Mouse (Mus musculus): Measurements from ENCODE around the gene Jup.

Gene Jup

GRCm38 (mm10) chr11:100408076-100408834, 10.7 kb upstream of the Jup start:
- peak; percentile 44 to 50 for DNase-seq (ENCODE audit: low spot score in 2 of 2)

- DNase-seq (ENCODE audit: low spot score in 2 of 2), result no peak
Observed at GRCm38 (mm10) chr11:100406995-100407705, 9.6 kb upstream of the Jup start.

- DNase-seq (ENCODE audit: low spot score in 2 of 2), result no peak
Observed at GRCm38 (mm10) chr11:100406273-100406672, 8.7 kb upstream of the Jup start.

- DNase-seq (ENCODE audit: low spot score in 2 of 2), result no peak
Observed at GRCm38 (mm10) chr11:100404456-100405074, 7.0 kb upstream of the Jup start.

GRCm38 (mm10) chr11:100403445-100404134, 6.0 kb upstream of the Jup start:
- DNase-seq (ENCODE audit: low spot score in 2 of 2), result no peak

GRCm38 (mm10) chr11:100402682-100403081, 5.1 kb upstream of the Jup start:
- no peak for DNase-seq (ENCODE audit: low spot score in 2 of 2)

- no peak for DNase-seq (ENCODE audit: low spot score in 2 of 2)
Observed at GRCm38 (mm10) chr11:100402240-100402639, 4.7 kb upstream of the Jup start.

GRCm38 (mm10) chr11:100400842-100401241, 3.3 kb upstream of the Jup start:
- DNase-seq (ENCODE audit: low spot score in 2 of 2), result peak; percentile 17 to 22

- no peak for DNase-seq (ENCODE audit: low spot score in 2 of 2)
Observed at GRCm38 (mm10) chr11:100399727-100400538, 2.4 kb upstream of the Jup start.

- peak; percentile 55 to 63 for DNase-seq (ENCODE audit: low spot score in 2 of 2)
Observed at GRCm38 (mm10) chr11:100399320-100399719, 1.8 kb upstream of the Jup start.

GRCm38 (mm10) chr11:100398517-100398916, 954 bp upstream of the Jup start:
- DNase-seq (ENCODE audit: low spot score in 2 of 2), result no peak

- DNase-seq (ENCODE audit: low spot score in 2 of 2), result peak; percentile 50
Observed at GRCm38 (mm10) chr11:100396886-100397599, 520 bp downstream of the Jup start.

GRCm38 (mm10) chr11:100395861-100396631, 1.5 kb downstream of the Jup start:
- no peak for DNase-seq (ENCODE audit: low spot score in 2 of 2)

- no peak for DNase-seq (ENCODE audit: low spot score in 2 of 2)
Observed at GRCm38 (mm10) chr11:100395200-100395599, 2.4 kb downstream of the Jup start.

- DNase-seq (ENCODE audit: low spot score in 2 of 2), result no peak
Observed at GRCm38 (mm10) chr11:100394353-100395074, 3.0 kb downstream of the Jup start.

- DNase-seq (ENCODE audit: low spot score in 2 of 2), result no peak
Observed at GRCm38 (mm10) chr11:100393733-100394132, 3.8 kb downstream of the Jup start.

- DNase-seq (ENCODE audit: low spot score in 2 of 2), result no peak
Observed at GRCm38 (mm10) chr11:100392958-100393357, 4.6 kb downstream of the Jup start.

GRCm38 (mm10) chr11:100391884-100392345, 5.6 kb downstream of the Jup start:
- DNase-seq (ENCODE audit: low spot score in 2 of 2), result no peak
